Mouse (Mus musculus): ENCODE measurements around the gene Teddm3.
"Not testable (repeated sequence)": the region's sequence is repeated elsewhere in the genome, so short reads cannot be mapped to it uniquely, and the experiment has no call there.

GRCm38 (mm10) chr16:21163423-21163822 lies 9.6 kb upstream of the Teddm3 start:
- TF ChIP-seq POLR2A (IDR thresholded peaks at IDR 0.05; ENCODE audit: low read depth, low read length); CTCF (IDR thresholded peaks at IDR 0.05; ENCODE audit: extremely low read depth, insufficient read length, insufficient replicate concordance, low read depth, low read length): not testable (repeated sequence)

Measured in small intestine, adult 2 months (tissue).